Mouse (Mus musculus) spleen, postnatal 14 days (tissue): Measurements from ENCODE around the gene Calml3.
"Not testable (repeated sequence)": the region's sequence is repeated elsewhere in the genome, so short reads cannot be mapped to it uniquely, and the experiment has no call there.

Experiments
- DNase-seq, 2 experiments: peaks; one replicate each; pipeline ENCODE4 v3.0.0; 2021 to 2022; ENCODE audit warnings: low spot score in 2 of 2

The Calml3 gene

DNA sequence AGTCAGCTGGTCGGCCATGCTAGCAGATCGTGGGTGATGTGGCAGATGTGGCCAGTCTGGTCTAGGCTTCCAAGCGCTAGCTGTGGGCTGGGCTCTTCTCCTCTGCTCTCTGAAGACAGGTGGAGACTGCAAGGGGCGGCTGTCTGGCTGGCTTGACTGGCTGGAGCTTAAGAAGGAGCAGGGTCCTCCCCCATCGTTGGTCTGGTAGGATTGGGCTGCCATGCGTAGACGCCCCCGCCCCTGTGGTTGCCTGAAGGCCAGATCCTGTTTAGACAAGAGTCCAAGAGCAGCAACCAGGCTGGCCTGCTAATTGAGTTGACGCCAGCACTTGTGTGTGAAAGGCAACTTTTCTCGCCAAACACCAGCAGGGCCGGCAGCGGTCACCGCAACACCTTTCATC is at the start of gene Calml3:
TSS of gene Calml3 (minus strand) at position 131 of the 400 bp plus-strand sequence.
- DNase-seq: no peak

GRCm38 (mm10) chr13:3850330-3850729 is 46.2 kb upstream of the Calml3 start:
- DNase-seq: no peak

- not testable (repeated sequence) for DNase-seq
Observed at GRCm38 (mm10) chr13:3840662-3841061, 36.5 kb upstream of the Calml3 start.

DNA sequence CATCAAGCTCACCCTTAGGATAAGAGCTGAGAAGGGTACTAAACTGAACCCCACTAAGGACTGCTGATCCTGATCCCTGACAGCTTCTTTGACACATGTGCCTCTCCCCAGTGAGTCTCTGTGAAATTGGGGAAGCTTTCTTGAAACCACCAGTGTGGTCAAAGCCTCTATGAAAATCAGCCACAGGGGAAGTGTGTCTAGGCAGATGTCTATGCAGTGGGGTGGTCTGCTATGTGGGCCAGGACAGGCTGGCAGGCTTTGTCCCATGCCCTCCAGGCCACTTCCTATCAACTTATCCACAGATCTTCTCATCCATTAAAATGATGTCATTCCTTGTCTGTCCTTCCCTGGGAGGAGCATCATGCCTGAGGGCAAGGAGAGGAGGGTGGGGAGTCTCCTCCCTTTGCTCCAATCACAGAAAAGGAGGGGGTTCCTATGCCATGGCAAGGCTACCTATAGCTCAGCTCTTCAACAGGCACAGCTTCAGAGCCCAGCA is 33.2 kb upstream of the Calml3 start, which contains the start of gene Calm4:
TSS of gene Calm4 (plus strand) at position 446 of the 496 bp plus-strand sequence.
- DNase-seq: not testable (repeated sequence)

- not testable (repeated sequence) for DNase-seq
Observed at GRCm38 (mm10) chr13:3833644-3834043, 29.5 kb upstream of the Calml3 start.

DNA sequence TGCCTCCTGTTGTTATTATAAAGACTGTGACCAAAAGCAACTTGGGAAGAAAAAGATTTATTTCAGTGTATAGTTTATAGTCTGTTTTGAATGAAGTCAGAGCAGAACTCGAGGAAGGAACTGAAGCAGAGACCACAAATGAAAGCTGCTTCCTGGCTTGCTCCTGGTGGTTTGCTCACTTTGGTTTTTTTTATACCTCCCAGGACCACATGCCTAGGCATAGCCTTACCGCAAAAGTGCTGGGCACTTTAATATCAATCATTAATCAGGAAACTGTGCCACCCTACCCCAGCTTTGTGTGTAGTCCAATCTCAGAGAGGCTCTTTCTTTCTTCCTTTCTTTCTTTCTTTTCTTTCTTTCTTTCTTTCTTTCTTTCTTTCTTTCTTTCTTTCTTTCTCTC is 28.3 kb upstream of the Calml3 start:
- no peak for DNase-seq

GRCm38 (mm10) chr13:3831994-3832393 is 27.9 kb upstream of the Calml3 start:
- no peak for DNase-seq

GRCm38 (mm10) chr13:3831546-3831945 is 27.4 kb upstream of the Calml3 start:
- DNase-seq: no peak

DNA sequence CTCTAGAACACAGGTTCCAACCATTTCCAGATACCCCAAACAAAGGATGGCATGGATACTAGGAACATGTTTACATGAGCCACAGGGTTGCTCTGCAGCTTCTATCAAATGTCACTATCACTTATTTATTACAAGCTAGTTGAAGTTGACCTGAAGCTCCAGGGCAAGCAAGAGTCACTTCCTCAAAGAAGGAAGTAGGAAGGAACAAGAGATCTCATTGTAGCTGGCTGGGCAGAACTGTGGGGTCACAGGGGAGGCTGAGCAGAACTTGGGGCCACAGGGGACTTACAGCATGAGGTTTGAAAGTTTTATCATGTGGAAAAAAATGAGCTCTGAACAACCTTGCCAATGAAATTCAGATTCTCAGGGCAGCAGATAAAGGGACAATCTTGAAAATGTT is 21.6 kb upstream of the Calml3 start:
- no peak for DNase-seq

- DNase-seq: no peak
Observed at GRCm38 (mm10) chr13:3822105-3822504, 18.0 kb upstream of the Calml3 start.

DNA sequence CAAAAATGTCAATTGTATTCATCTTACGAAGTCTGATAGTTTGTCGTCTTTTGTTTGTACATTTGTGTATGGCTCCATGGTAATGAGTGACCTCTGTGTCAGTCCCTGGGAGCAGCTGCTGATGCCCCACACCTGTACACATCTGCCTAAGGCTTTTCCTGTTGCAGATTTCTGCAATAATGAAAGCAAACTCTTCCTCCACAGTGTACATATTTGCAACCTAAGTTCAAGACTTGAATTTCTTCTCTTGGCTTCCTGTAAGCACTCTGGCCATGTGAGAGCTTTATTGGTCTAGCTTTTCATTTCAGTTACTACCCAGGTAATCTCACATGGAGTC is 14.6 kb upstream of the Calml3 start:
- DNase-seq: no peak

DNA sequence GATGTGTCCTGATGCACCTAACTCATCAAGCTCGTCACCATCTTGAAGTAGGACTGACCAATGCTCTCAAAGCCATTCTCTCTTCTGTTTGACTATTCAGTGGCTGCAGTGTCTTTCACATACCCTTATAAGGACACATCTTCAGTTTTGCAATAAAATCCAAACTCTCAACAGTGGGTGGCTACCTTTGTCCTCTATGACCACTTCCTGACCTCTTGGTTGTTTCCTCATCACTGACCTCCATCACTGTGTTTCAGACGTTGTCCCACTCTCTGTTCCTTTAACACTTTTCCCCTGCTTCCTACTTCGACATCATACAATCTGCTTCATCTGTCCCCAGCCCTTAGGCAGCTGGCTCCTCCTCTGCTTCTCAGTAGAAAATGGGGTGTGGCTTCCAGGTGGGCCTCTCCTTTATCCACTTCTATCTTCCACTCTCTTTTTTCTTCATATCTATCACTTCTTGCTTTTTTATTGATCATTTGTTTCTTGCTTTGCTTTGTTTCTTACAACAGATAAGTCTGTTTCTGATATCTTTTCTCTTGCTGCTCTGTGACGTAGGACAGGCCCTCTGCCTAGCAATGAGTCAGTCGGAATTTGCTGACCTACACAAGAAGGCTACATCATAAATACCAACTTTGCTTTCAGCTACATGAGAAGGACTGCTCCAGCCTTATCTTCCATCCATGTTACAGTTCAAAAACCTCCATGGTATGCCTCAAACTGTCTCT is 14.1 kb upstream of the Calml3 start:
- no peak for DNase-seq

GRCm38 (mm10) chr13:3807131-3807827 is 3.2 kb upstream of the Calml3 start:
- DNase-seq: no peak

- DNase-seq: no peak
Observed at GRCm38 (mm10) chr13:3805638-3806037, 1.5 kb upstream of the Calml3 start.

- DNase-seq: no peak
Observed at GRCm38 (mm10) chr13:3805132-3805531, 1.0 kb upstream of the Calml3 start.

- no peak for DNase-seq
Observed at GRCm38 (mm10) chr13:3799386-3799785, 4.7 kb downstream of the Calml3 start.

- DNase-seq: no peak
Observed at GRCm38 (mm10) chr13:3798751-3799150, 5.4 kb downstream of the Calml3 start.

GRCm38 (mm10) chr13:3796649-3797048 is 7.5 kb downstream of the Calml3 start:
- DNase-seq: no peak

- no peak for DNase-seq
Observed at GRCm38 (mm10) chr13:3789531-3789930, 14.6 kb downstream of the Calml3 start.

DNA sequence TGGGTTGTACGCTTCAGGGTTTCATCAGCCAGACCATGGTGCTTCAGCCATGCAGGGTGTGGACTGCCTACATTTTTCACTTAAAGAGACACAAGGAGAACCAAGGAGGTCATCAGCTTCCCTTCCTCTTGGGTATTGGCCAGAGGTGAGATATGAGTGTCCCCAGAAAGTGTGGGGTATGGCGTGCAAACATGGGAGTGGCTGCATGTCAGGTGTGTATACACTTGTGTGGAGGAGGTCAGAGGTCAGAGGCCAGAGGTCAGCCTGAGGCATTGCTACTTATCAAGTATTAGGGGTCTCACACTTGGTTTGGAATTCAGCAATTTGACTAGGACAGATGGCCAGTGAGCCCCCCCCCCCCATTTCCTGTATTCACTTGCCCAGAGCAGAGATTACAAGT is 15.5 kb downstream of the Calml3 start:
- no peak for DNase-seq

- DNase-seq: no peak
Observed at GRCm38 (mm10) chr13:3787644-3788043, 16.5 kb downstream of the Calml3 start.

GRCm38 (mm10) chr13:3787102-3787501 is 17.0 kb downstream of the Calml3 start:
- DNase-seq: no peak

GRCm38 (mm10) chr13:3783621-3784020 is 20.5 kb downstream of the Calml3 start:
- DNase-seq: no peak
